Mouse (Mus musculus) liver, embryonic 13.5 days (tissue): ENCODE measurements around the gene Scnn1g. TPM values are rescaled to one million over a fixed set of nuclear protein-coding genes. Genes with fewer than 3 reads are reported as not detected.
A peak's percentile ranks its signal among the peaks of the same experiment; 100 is the strongest.

Source experiments
- ATAC-seq: fragments of 200-750 bp; cut with Nextera tagmentation; 2 replicates; pipeline ENCODE4 v1.8.0; 2017; ENCODE audit warnings: low read depth, mild to moderate bottlenecking, moderate number of reproducible peaks, moderate library complexity
- DNase-seq: peaks from one replicate; pipeline ENCODE4 v3.0.0; 2022
- H3K27ac ChIP-seq: fragments of 300-500 bp; sonication (generic); 2 replicates; pipeline ENCODE4 v1.5.1; 2015; ENCODE audit warnings: moderate library complexity, mild to moderate bottlenecking, inconsistent platforms
- H3K27me3 ChIP-seq: fragments of 300-500 bp; sonication (generic); 2 replicates; pipeline ENCODE4 v1.6.1; 2015; ENCODE audit warnings: mild to moderate bottlenecking, inconsistent platforms
- H3K36me3 ChIP-seq: fragments of 300-500 bp; sonication (generic); 2 replicates; pipeline ENCODE4 v1.6.1; 2015; ENCODE audit warnings: mild to moderate bottlenecking, inconsistent platforms
- H3K4me1 ChIP-seq: fragments of 300-500 bp; sonication (generic); replicated peaks from 2 replicates; pipeline ENCODE4 v1.6.1; 2015; ENCODE audit warnings: inconsistent platforms
- H3K4me2 ChIP-seq: fragments of 300-500 bp; sonication (generic); 2 replicates; pipeline ENCODE4 v1.6.1; 2015; ENCODE audit warnings: inconsistent platforms, mild to moderate bottlenecking, moderate library complexity
- H3K4me3 ChIP-seq: fragments of 300-500 bp; sonication (generic); replicated peaks from 2 replicates; pipeline ENCODE4 v1.5.1; 2015; ENCODE audit warnings: mild to moderate bottlenecking, inconsistent platforms
- H3K9ac ChIP-seq: fragments of 300-500 bp; sonication (generic); 2 replicates; pipeline ENCODE4 v1.6.1; 2015; ENCODE audit warnings: mild to moderate bottlenecking, inconsistent platforms
- H3K9me3 ChIP-seq: fragments of 300-500 bp; sonication (generic); replicated peaks from 2 replicates; pipeline ENCODE4 v1.6.1; 2016; ENCODE audit warnings: inconsistent platforms
- WGBS: fragments of 180-500 bp; shearing (Covaris S2); methylation state at CpG from one replicate; pipeline ENCODE4 v1.1.7; 2015; ENCODE audit not compliant: insufficient replicate concordance; 5-methylcytosine and 5-hydroxymethylcytosine counted together
- polyA plus RNA-seq: library from polyadenylated mRNA; unstranded; fragments of >200 nt; fragmentation: Nextera tagmentation; extraction: Ambion mirVana; gene quantifications from 2 replicates; pipeline ENCODE4 v1.2.1, GENCODE M21; 2015

Gene Scnn1g
- polyA plus RNA-seq, 1 experiment from 2014 or later = not detected

DNA sequence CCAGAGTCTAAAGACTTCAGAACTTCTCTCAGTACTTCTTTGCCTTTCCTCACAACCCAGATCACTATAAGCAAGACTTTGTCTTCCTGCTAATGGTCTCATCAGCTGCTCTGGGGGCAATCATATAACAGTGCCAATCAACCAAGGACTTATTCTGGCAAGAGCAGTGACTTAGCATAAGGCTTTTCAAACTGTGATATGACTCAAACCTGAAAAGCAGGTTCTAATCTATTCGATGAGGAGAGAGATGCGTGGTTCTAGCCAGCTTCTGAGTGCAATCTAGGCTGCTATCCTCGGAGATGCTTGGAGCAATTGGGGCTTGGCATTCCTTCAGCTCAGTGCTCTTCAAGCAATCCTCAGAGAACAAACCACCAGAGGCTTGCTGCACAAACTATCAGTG is 44.7 kb downstream of the Scnn1g start:
- ATAC-seq = no peak
- H3K9me3 ChIP-seq = no peaks in the 10 kb centered on the region
- DNase-seq = no peak
- no peaks in the 10 kb centered on the region for H3K27me3 ChIP-seq
- 53% methylated on average over 3 of the region's 3 CpGs for WGBS
- no peak overlapping the region for H3K9ac ChIP-seq
- H3K4me3 ChIP-seq = no peak overlapping the region
- no peaks in the 10 kb centered on the region for H3K4me1 ChIP-seq
- H3K27ac ChIP-seq = no peak overlapping the region
- no peak overlapping the region for H3K4me2 ChIP-seq
- no peaks in the 10 kb centered on the region for H3K36me3 ChIP-seq

DNA sequence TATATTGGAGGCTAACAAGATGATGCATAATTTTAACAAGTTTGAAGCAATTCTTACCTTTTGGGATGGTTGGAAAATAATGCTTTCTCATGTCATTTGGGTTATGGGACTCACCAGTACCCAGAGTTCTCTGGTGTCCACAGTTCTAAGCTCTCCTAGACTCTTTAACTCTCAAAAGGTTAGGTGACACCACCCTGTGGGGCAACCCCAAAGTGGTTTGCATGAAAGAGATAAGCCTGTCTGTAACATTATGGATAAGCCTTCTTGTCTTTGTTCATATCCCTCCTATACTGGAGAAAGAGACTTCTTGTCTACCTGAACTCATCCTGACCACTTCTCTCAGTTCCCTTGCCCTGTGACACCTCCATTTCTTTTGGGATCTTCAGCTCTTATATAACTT is 45.1 kb downstream of the Scnn1g start:
- no peaks in the 10 kb centered on the region for H3K9me3 ChIP-seq
- H3K4me3 ChIP-seq = no peak overlapping the region
- DNase-seq = no peak
- H3K27me3 ChIP-seq = no peaks in the 10 kb centered on the region
- no peaks in the 10 kb centered on the region for H3K4me1 ChIP-seq
- no peaks in the 10 kb centered on the region for H3K36me3 ChIP-seq
- no peak overlapping the region for H3K4me2 ChIP-seq
- H3K9ac ChIP-seq = no peak overlapping the region
- H3K27ac ChIP-seq = no peak overlapping the region
- ATAC-seq = peak; percentile 60; the same call in 1 of the 2 replicates

- Histone ChIP-seq H3K4me3 (no peak overlapping the region), H3K27ac (no peak overlapping the region), H3K36me3 (no peaks in the 10 kb centered on the region), H3K4me1 (no peaks in the 10 kb centered on the region), H3K9me3 (no peaks in the 10 kb centered on the region), H3K4me2 (no peak overlapping the region), H3K9ac (no peak overlapping the region), H3K27me3 (no peaks in the 10 kb centered on the region)
- 39% methylated on average over 3 of the region's 3 CpGs for WGBS
- DNase-seq (no peak), ATAC-seq (no peak)
These were observed 48.1 kb downstream of the Scnn1g start for GRCm38 (mm10) chr7:121782188-121782909.

DNA sequence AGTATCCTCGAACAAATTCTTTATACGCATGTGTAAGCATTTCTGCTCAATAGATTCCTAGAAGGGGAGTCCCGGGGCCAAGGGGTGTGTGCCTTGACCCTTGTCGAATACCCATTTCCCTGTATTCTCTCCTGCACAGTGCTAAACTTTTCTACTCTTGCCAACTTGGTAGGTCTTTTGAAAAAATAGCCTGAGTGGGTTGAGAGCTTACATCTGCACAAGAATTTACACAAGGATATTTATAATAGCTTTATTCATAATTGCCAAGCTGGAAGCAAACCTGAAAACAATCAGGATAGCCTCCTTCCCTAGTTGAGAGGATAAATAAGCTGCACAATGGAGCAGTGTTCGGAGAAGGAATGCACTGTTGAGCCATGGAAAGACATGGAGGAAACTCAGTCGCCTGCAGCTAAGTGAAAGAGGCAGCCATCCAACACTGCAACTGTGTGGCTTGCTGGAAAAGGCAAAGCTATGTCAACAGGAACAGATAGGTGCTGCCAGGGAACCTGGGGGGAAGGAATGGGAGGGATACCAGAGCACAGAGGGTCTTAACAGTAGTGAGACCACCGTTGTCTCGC is 51.5 kb downstream of the Scnn1g start:
- ATAC-seq = no peak
- WGBS = 58% methylated on average over 8 of the region's 8 CpGs
- Histone ChIP-seq H3K9ac (no peak overlapping the region), H3K27me3 (no peaks in the 10 kb centered on the region), H3K9me3 (0 out of 2 replicates have a peak, but pooled peaks cover 4% of the 10 kb centered on the region), H3K4me1 (no peaks in the 10 kb centered on the region), H3K27ac (no peak overlapping the region), H3K4me3 (no peak overlapping the region), H3K4me2 (no peak overlapping the region), H3K36me3 (no peaks in the 10 kb centered on the region)
- DNase-seq = no peak

GRCm38 (mm10) chr7:121797781-121798180 is 63.5 kb downstream of the Scnn1g start:
- no peaks in the 10 kb centered on the region for H3K27me3 ChIP-seq
- no peak overlapping the region for H3K4me3 ChIP-seq
- H3K9ac ChIP-seq = no peak overlapping the region
- no peaks in the 10 kb centered on the region for H3K4me1 ChIP-seq
- DNase-seq = no peak
- no peaks in the 10 kb centered on the region; the same call in 1 of the 2 replicates for H3K9me3 ChIP-seq
- H3K27ac ChIP-seq = no peak overlapping the region
- no peak for ATAC-seq
- no peak overlapping the region for H3K4me2 ChIP-seq
- WGBS = 69% methylated on average over 9 of the region's 9 CpGs
- H3K36me3 ChIP-seq = no peaks in the 10 kb centered on the region

DNA sequence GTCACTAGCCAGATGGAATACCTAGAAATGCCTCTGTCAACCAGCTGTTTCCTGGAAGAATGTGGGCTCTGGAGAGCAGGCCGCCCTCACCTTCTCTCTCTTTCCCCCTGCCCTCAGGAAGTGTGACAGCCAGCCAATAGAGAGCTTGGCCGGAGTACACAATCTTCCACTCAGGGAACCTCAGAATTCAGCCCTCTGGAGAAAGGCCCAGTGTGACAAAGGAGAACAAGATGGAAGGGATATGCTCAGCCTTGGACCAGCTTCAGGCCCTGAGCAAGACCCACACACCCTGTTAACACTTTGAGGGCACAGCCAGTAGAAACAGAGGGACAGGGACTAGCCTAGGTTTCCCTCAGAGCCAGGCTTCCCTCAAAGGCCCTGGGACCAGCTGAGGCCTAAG is 68.2 kb downstream of the Scnn1g start:
- Histone ChIP-seq H3K9ac (no peak overlapping the region), H3K27ac (no peak overlapping the region), H3K4me2 (no peak overlapping the region), H3K36me3 (no peaks in the 10 kb centered on the region), H3K27me3 (no peaks in the 10 kb centered on the region), H3K9me3 (no peaks in the 10 kb centered on the region), H3K4me1 (no peaks in the 10 kb centered on the region), H3K4me3 (no peak overlapping the region)
- ATAC-seq (no peak), DNase-seq (no peak)
- 62% methylated on average over 2 of the region's 2 CpGs for WGBS

- Histone ChIP-seq H3K9ac (no peak overlapping the region), H3K9me3 (no peaks in the 10 kb centered on the region), H3K4me3 (no peak overlapping the region), H3K27me3 (no peaks in the 10 kb centered on the region), H3K27ac (no peak overlapping the region), H3K4me2 (no peak overlapping the region), H3K36me3 (no peaks in the 10 kb centered on the region), H3K4me1 (no peaks in the 10 kb centered on the region)
- no peak for ATAC-seq
- WGBS = 67% methylated on average over 4 of the region's 4 CpGs
- no peak for DNase-seq
These were observed 68.7 kb downstream of the Scnn1g start for GRCm38 (mm10) chr7:121803011-121803410.

DNA sequence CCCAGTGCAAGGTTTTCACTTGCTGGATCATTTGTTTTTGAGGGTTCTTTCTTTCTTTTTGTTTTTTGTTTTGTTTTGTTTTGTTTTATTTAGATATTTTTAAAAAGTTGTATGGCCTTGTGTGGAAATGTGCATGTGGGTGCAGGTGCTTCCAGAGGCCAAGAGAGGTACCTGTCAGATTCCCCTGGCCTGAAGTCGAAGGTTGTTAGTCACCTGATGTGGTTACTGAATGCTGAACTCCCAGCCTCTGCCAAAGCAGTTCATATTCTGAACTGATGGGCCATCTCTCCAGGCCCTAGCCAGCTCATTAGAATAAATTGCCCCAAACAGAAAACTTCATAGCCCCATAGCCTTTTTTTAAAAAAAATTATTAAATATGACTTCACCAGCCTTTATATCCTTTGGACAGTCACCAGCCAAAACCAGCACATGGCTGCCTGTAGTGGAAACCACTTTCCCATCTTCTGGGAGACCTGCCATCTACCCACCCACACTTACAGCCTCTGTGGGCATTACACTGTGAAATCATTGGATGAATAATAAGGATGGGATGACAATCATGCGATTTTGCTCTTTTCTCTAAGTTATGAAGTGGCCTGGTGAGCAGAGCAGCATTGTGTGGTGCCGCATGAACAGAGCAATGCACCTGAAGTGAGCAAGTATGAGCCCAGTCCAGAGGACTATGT is 71.7 kb downstream of the Scnn1g start:
- no peak overlapping the region for H3K4me3 ChIP-seq
- no peaks in the 10 kb centered on the region for H3K36me3 ChIP-seq
- 52% methylated on average over 3 of the region's 3 CpGs for WGBS

GRCm38 (mm10) chr7:121807726-121808580 is 73.7 kb downstream of the Scnn1g start:
- Histone ChIP-seq H3K4me3 (no peak overlapping the region), H3K9ac (no peak overlapping the region), H3K4me1 (no peaks in the 10 kb centered on the region), H3K4me2 (no peak overlapping the region), H3K36me3 (no peaks in the 10 kb centered on the region), H3K27me3 (no peaks in the 10 kb centered on the region), H3K27ac (no peak overlapping the region), H3K9me3 (no peaks in the 10 kb centered on the region)
- ATAC-seq (no peak), DNase-seq (no peak)
- WGBS = 61% methylated on average over 15 of the region's 15 CpGs

More for the DNA sequence above, 71.7 kb downstream of the Scnn1g start:
- no peak for ATAC-seq
- no peak overlapping the region for H3K9ac ChIP-seq
- H3K9me3 ChIP-seq = no peaks in the 10 kb centered on the region
- no peaks in the 10 kb centered on the region for H3K4me1 ChIP-seq
- no peak overlapping the region for H3K4me2 ChIP-seq
- H3K27me3 ChIP-seq = no peaks in the 10 kb centered on the region
- no peak overlapping the region for H3K27ac ChIP-seq
- DNase-seq = no peak
